Mouse (Mus musculus): Measurements from ENCODE around the gene Fam122c.

- TF ChIP-seq CTCF (IDR thresholded peaks at IDR 0.05; ENCODE audit: control insufficient read depth, insufficient read depth, insufficient replicate concordance, low read depth, low read length) (no peak), POLR2A (IDR thresholded peaks at IDR 0.05; ENCODE audit: control insufficient read depth, low read depth, low read length) (no peak)
Measured at GRCm38 (mm10) chrX:53240011-53240410, 33.2 kb upstream of the Fam122c start, which contains the start of gene Plac1.
